Mouse (Mus musculus) MEL (cell line): ENCODE measurements around the gene Rnf186. TPM values are rescaled to one million over a fixed set of nuclear protein-coding genes. Genes with fewer than 3 reads are reported as not detected.
A peak's percentile ranks its signal among the peaks of the same experiment; 100 is the strongest.

ENCODE experiments used
- DNase-seq: peaks from one replicate; pipeline ENCODE4 v3.0.0; 2011; ENCODE audit warnings: low read depth, low spot score
- H3K27ac ChIP-seq: 2 replicates; pipeline ENCODE4 v1.5.1; 2012; ENCODE audit warnings: low read depth, mild to moderate bottlenecking, control low read depth, low read length, moderate library complexity; ENCODE audit not compliant: control insufficient read depth
- H3K27me3 ChIP-seq, 2 experiments: fragments of 150-350 bp in 1 of 2; sonication (generic) in 1 of 2; 2 replicates each; pipeline ENCODE4 v1.6.1; 2012; ENCODE audit warnings: low read length in 2 of 2, mild to moderate bottlenecking in 2 of 2, improper control_type of control experiment in 1 of 2, moderate library complexity in 1 of 2; ENCODE audit not compliant: insufficient read depth in 2 of 2, control insufficient read depth in 1 of 2
- H3K36me3 ChIP-seq, 2 experiments: 2 replicates each; pipeline ENCODE4 v1.6.1; 2012 to 2014; ENCODE audit warnings: low read length in 2 of 2, improper control_type of control experiment in 1 of 2, inconsistent platforms in 1 of 2, mild to moderate bottlenecking in 1 of 2; ENCODE audit not compliant: insufficient read depth in 2 of 2, control insufficient read depth in 1 of 2
- H3K4me1 ChIP-seq, 2 experiments: fragments of 150-350 bp in 1 of 2; sonication (generic) in 1 of 2; 2 replicates each; pipeline ENCODE4 v1.6.1; 2012; ENCODE audit warnings: low read length in 2 of 2, improper control_type of control experiment in 1 of 2, mild to moderate bottlenecking in 1 of 2; ENCODE audit not compliant: insufficient read depth in 2 of 2, control insufficient read depth in 1 of 2
- H3K4me3 ChIP-seq, 2 experiments: fragments of 150-350 bp in 1 of 2; sonication (generic) in 1 of 2; 2 replicates each; pipeline ENCODE4 v1.5.1; 2012; ENCODE audit warnings: low read depth in 2 of 2, low read length in 2 of 2, mild to moderate bottlenecking in 2 of 2, moderate library complexity in 2 of 2, control low read depth in 1 of 2, improper control_type of control experiment in 1 of 2; ENCODE audit not compliant: control insufficient read depth in 1 of 2, insufficient read depth in 1 of 2
- H3K79me2 ChIP-seq: 2 replicates; pipeline ENCODE4 v1.6.1; 2012; ENCODE audit warnings: mild to moderate bottlenecking, low read length, moderate library complexity; ENCODE audit not compliant: control insufficient read depth, poor library complexity, insufficient read depth
- H3K9ac ChIP-seq: 2 replicates; pipeline ENCODE4 v1.6.1; 2012; ENCODE audit warnings: low read depth, mild to moderate bottlenecking, control low read depth, low read length, moderate library complexity; ENCODE audit not compliant: control insufficient read depth, poor library complexity, severe bottlenecking
- H3K9me3 ChIP-seq: fragments of 150-350 bp; sonication (generic); replicated peaks from 2 replicates; pipeline ENCODE4 v1.6.1; 2012; ENCODE audit warnings: mild to moderate bottlenecking, low read length, improper control_type of control experiment, moderate library complexity; ENCODE audit not compliant: insufficient read depth
- BHLHE40 ChIP-seq: IDR thresholded peaks from 2 replicates; pipeline ENCODE4 v1.6.1; 2012; ENCODE audit warnings: low read depth, mild to moderate bottlenecking, inconsistent platforms, low read length, improper control_type of control experiment, borderline replicate concordance
- CTCF ChIP-seq, 3 experiments: IDR thresholded peaks in 2 of 3; conservative IDR thresholded peaks in 1 of 3; 2 replicates each; pipeline ENCODE4 v1.5.1; 2011 to 2012; ENCODE audit warnings: low read length in 3 of 3, low read depth in 2 of 3, mild to moderate bottlenecking in 2 of 3, improper control_type of control experiment in 1 of 3, inconsistent platforms in 1 of 3, mixed read lengths in 1 of 3, moderate library complexity in 1 of 3; ENCODE audit not compliant: control insufficient read depth in 1 of 3, insufficient read depth in 1 of 3, poor library complexity in 1 of 3, severe bottlenecking in 1 of 3
- ELF1 ChIP-seq: IDR thresholded peaks from 2 replicates; pipeline ENCODE4 v1.6.1; 2014; ENCODE audit warnings: low read depth, mild to moderate bottlenecking, inconsistent platforms, low read length, improper control_type of control experiment, moderate library complexity
- EP300 ChIP-seq, 2 experiments: IDR thresholded peaks; 2 replicates each; pipeline ENCODE4 v1.6.1; 2011; ENCODE audit warnings: improper control_type of control experiment in 2 of 2, low read length in 2 of 2, low read depth in 1 of 2, mild to moderate bottlenecking in 1 of 2
- GABPA ChIP-seq: IDR thresholded peaks from 2 replicates; pipeline ENCODE4 v1.6.1; 2012; ENCODE audit warnings: low read depth, mild to moderate bottlenecking, inconsistent platforms, low read length, improper control_type of control experiment, moderate library complexity
- JUND ChIP-seq: IDR thresholded peaks from 2 replicates; pipeline ENCODE4 v1.6.1; 2011; ENCODE audit warnings: low read depth, mild to moderate bottlenecking, improper control_type of control experiment, low read length
- KAT2A ChIP-seq: conservative IDR thresholded peaks from 2 replicates; pipeline ENCODE4 v1.6.1; 2012; ENCODE audit warnings: low read depth, low read length, improper control_type of control experiment, inconsistent platforms
- MAFK ChIP-seq: IDR thresholded peaks from 2 replicates; pipeline ENCODE4 v1.6.1; 2011; ENCODE audit warnings: low read depth, mild to moderate bottlenecking, low read length, improper control_type of control experiment, borderline replicate concordance
- MAX ChIP-seq: IDR thresholded peaks from 2 replicates; pipeline ENCODE4 v1.6.1; 2011; ENCODE audit warnings: low read length, improper control_type of control experiment
- MAZ ChIP-seq: IDR thresholded peaks from 2 replicates; pipeline ENCODE4 v1.6.1; 2012; ENCODE audit warnings: low read depth, mild to moderate bottlenecking, inconsistent platforms, low read length, improper control_type of control experiment
- MYB ChIP-seq: IDR thresholded peaks from 2 replicates; pipeline ENCODE4 v1.6.1; 2011; ENCODE audit warnings: mild to moderate bottlenecking, low read depth, low read length, improper control_type of control experiment
- MYC ChIP-seq: IDR thresholded peaks from 2 replicates; pipeline ENCODE4 v1.6.1; 2011; ENCODE audit warnings: low read depth, mild to moderate bottlenecking, low read length, improper control_type of control experiment, moderate library complexity
- NRF1 ChIP-seq: IDR thresholded peaks from 2 replicates; pipeline ENCODE4 v1.6.1; 2014; ENCODE audit warnings: low read depth, mild to moderate bottlenecking, inconsistent platforms, low read length, improper control_type of control experiment, moderate library complexity; ENCODE audit not compliant: poor library complexity, insufficient read depth, severe bottlenecking
- POLR2A ChIP-seq, 2 experiments: IDR thresholded peaks; 2 replicates each; pipeline ENCODE4 v1.6.1; 2011 to 2012; ENCODE audit warnings: low read length in 2 of 2, mild to moderate bottlenecking in 2 of 2, control low read depth in 1 of 2, improper control_type of control experiment in 1 of 2, low read depth in 1 of 2, moderate library complexity in 1 of 2; ENCODE audit not compliant: control insufficient read depth in 1 of 2, insufficient read depth in 1 of 2, poor library complexity in 1 of 2
- RAD21 ChIP-seq: IDR thresholded peaks from 2 replicates; pipeline ENCODE4 v1.6.1; 2011; ENCODE audit warnings: mild to moderate bottlenecking, low read depth, low read length, improper control_type of control experiment
- RCOR1 ChIP-seq: IDR thresholded peaks from 2 replicates; pipeline ENCODE4 v1.6.1; 2012; ENCODE audit warnings: low read depth, mild to moderate bottlenecking, inconsistent platforms, low read length, improper control_type of control experiment
- TAL1 ChIP-seq: IDR thresholded peaks from 2 replicates; pipeline ENCODE4 v1.6.1; 2012; ENCODE audit warnings: mild to moderate bottlenecking, inconsistent platforms, low read length, moderate library complexity, mixed read lengths
- TBP ChIP-seq: IDR thresholded peaks from 2 replicates; pipeline ENCODE4 v1.8.0; 2011; ENCODE audit warnings: low read depth, low read length, improper control_type of control experiment
- TCF12 ChIP-seq: IDR thresholded peaks from 2 replicates; pipeline ENCODE4 v1.6.1; 2014; ENCODE audit warnings: low read depth, mild to moderate bottlenecking, inconsistent platforms, low read length, improper control_type of control experiment, moderate library complexity
- USF1 ChIP-seq: IDR thresholded peaks from 2 replicates; pipeline ENCODE4 v1.6.1; 2014; ENCODE audit warnings: low read depth, mild to moderate bottlenecking, inconsistent platforms, low read length, improper control_type of control experiment, moderate library complexity
- ZKSCAN1 ChIP-seq: IDR thresholded peaks from 2 replicates; pipeline ENCODE4 v1.6.1; 2012; ENCODE audit warnings: low read depth, mild to moderate bottlenecking, inconsistent platforms, low read length, improper control_type of control experiment, moderate library complexity
- ZNF384 ChIP-seq: IDR thresholded peaks from 2 replicates; pipeline ENCODE4 v1.6.1; 2012; ENCODE audit warnings: low read depth, mild to moderate bottlenecking, inconsistent platforms, low read length, improper control_type of control experiment
- polyA plus RNA-seq, 2 experiments: library from polyadenylated mRNA; stranded (reverse) in 1 of 2; unstranded in 1 of 2; fragments of >175 nt in 1 of 2; fragments of >200 nt in 1 of 2; gene quantifications; 2 replicates each; pipeline versions ENCODE4 v1.2.1 to v1.2.4; 2012; ENCODE audit warnings: low replicate concordance in 2 of 2, low read depth in 1 of 2; ENCODE audit not compliant: insufficient read length in 2 of 2, insufficient read depth in 1 of 2, missing spikeins in 1 of 2
- total RNA-seq: library from RNA; depleted of rRNA; stranded (reverse); fragments of 300-350 nt; gene quantifications from 2 replicates; pipeline ENCODE4 v1.2.3, GENCODE M21; 2012

Rnf186 gene
- total and polyA plus RNA-seq, 3 experiments, result 0.19 to 0.61 TPM; not detected in 1

DNA sequence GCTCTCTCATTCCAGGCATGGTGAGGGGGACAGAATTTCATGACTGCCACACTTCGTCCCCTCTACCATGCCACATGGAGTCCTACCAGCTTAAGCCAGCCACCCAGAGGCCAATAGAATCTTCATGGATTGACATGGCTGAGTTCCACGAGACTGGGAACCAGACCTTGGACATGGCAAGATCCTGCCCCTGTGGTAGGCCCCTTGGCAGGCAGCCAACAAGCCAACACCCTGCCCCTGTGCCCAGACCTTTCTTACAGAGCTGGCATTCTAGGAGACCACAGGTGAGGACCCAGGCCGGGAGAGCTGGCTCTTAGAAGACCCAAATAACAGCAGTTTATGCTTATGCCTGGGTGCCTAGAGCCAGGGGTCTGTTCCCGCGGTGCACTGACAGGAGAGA lies 1.0 kb upstream of the Rnf186 start:
- Histone ChIP-seq H3K36me3 (peaks cover 0 to 11% of the 10 kb centered on the region in 2 experiments; a peak in 2 of 4 replicates), H3K4me3 (0 out of 4 replicates have a peak overlapping the region, but pooled peaks of 1 of the 2 experiments have one; percentile 19), H3K79me2 (no peaks in the 10 kb centered on the region), H3K27ac (no peak overlapping the region), H3K27me3 (no peaks in the 10 kb centered on the region), H3K4me1 (peaks cover 18% of the 10 kb centered on the region in 2 experiments), H3K9ac (no peak overlapping the region), H3K9me3 (no peaks in the 10 kb centered on the region)
- TF ChIP-seq JUND, result no peak
- no peak for TF ChIP-seq MYB
- no peak for TF ChIP-seq TBP
- no peak for DNase-seq

GRCm38 (mm10) chr4:138967485-138967884 lies 573 bp downstream of the Rnf186 start:
- H3K4me3 ChIP-seq, result no peak overlapping the region
- DNase-seq, result no peak
- TF ChIP-seq MAFK (no peak), RAD21 (no peak), ZNF384 (no peak), NRF1 (no peak), MYB (no peak)
- no peak overlapping the region for H3K27ac ChIP-seq
- no peaks in the 10 kb centered on the region for H3K9me3 ChIP-seq
- no peak overlapping the region for H3K9ac ChIP-seq
- H3K36me3 ChIP-seq, result peaks cover 0 to 13% of the 10 kb centered on the region in 2 experiments; a peak in 2 of 4 replicates
- no peaks in the 10 kb centered on the region; the same call in 1 of the 2 replicates for H3K79me2 ChIP-seq
- H3K27me3 ChIP-seq, result no peaks in the 10 kb centered on the region
- peaks cover 20 to 21% of the 10 kb centered on the region in 2 experiments for H3K4me1 ChIP-seq

DNA sequence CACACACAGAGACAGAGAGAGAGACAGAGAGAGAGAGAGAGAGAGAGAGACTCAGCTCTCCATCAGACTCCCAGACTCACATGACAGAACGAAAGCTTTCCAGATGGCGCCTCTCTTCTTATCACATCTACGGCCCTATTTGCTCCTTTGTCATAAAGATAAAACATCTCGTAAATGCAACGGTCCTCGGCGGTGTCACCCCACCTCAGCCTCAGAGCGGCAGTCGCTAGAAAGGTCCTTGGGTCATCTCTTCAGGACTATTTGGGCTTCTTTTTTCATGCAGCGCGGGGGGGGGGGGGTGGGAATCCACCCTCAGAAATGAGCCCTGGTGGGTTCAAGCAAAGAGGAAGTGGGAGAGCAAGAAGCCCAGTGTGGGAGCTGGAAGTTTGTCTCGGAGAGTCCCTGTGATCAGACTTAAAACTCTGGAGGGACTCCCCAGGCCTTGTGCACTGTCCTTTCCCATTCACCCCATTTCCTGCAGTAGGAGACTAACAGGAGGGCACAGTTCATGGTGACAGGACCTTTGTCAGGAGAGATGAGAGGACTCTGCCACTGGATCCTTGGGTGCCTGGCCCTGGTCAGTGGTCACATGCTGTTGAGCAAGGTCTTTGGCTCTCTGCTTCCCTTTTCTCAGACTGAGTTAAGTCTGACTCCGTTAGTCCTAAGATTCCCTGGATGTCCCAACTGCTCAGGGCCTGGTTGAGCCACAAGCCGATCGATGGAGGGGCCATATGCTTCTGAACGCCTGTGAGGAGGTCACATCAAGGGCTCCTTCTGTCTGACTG lies 2.1 kb downstream of the Rnf186 start:
- no peaks in the 10 kb centered on the region for H3K27me3 ChIP-seq
- peak; percentile 72 for DNase-seq
- peaks cover 6% of the 10 kb centered on the region; the same call in 1 of the 2 replicates for H3K79me2 ChIP-seq
- H3K4me3 ChIP-seq, result peak overlapping the region; percentile 39 to 49
- H3K27ac ChIP-seq, result peak overlapping the region; percentile 74
- peaks cover 0 to 15% of the 10 kb centered on the region in 2 experiments; a peak in 2 of 4 replicates for H3K36me3 ChIP-seq
- peak overlapping the region; percentile 68 for H3K9ac ChIP-seq
- no peaks in the 10 kb centered on the region for H3K9me3 ChIP-seq
- peaks cover 21 to 24% of the 10 kb centered on the region in 2 experiments for H3K4me1 ChIP-seq
- peak; percentile 74 for TF ChIP-seq USF1
- peak; percentile 89 for TF ChIP-seq TCF12
- peak; percentile 27; the same call in 1 of the 2 replicates for TF ChIP-seq MYC
- TF ChIP-seq KAT2A, result 0 out of 2 replicates have a peak, but pooled peaks have one; percentile 16
- peak; percentile 75; the same call in 1 of the 2 replicates for TF ChIP-seq TBP
- peak in 1 of 2 experiments; percentile 46; a peak in 2 of 4 replicates for TF ChIP-seq POLR2A (IDR thresholded peaks at IDR 0.05; ENCODE audit: control insufficient read depth in 1 of 2, insufficient read depth in 1 of 2, low read depth in 1 of 2, low read length in 2 of 2, poor library complexity in 1 of 2)
- 0 out of 2 replicates have a peak, but pooled peaks have one; percentile 31 for TF ChIP-seq ELF1
- TF ChIP-seq EP300 (IDR thresholded peaks at IDR 0.05; ENCODE audit: low read depth in 1 of 2, low read length in 2 of 2), result peak; percentile 75 to 92
- TF ChIP-seq JUND, result no peak
- no peak for TF ChIP-seq NRF1
- TF ChIP-seq ZKSCAN1, result no peak
- no peak for TF ChIP-seq TAL1
- no peak for TF ChIP-seq GABPA
- peak; percentile 47; the same call in 1 of the 2 replicates for TF ChIP-seq MAZ
- peak; percentile 87 for TF ChIP-seq MYB
- TF ChIP-seq BHLHE40, result peak; percentile 82
- TF ChIP-seq ZNF384, result no peak
- TF ChIP-seq RCOR1, result peak; percentile 70; the same call in 1 of the 2 replicates
- TF ChIP-seq CTCF (IDR thresholded peaks at IDR 0.05 in 2 of 3, conservative IDR thresholded peaks at IDR 0.05 in 1 of 3; ENCODE audit: control insufficient read depth in 1 of 3, insufficient read depth in 1 of 3, low read depth in 2 of 3, low read length in 3 of 3, poor library complexity in 1 of 3, severe bottlenecking in 1 of 3), result no peak
- TF ChIP-seq MAX, result no peak
